Mouse (Mus musculus) forebrain, embryonic 14.5 days (tissue): ENCODE measurements around the gene Unc79. TPM values are rescaled to one million over a fixed set of nuclear protein-coding genes. Genes with fewer than 3 reads are reported as not detected.
A peak's percentile ranks its signal among the peaks of the same experiment; 100 is the strongest.

Experiments used
- ATAC-seq: fragments of 200-750 bp; cut with Nextera tagmentation; 2 replicates; pipeline ENCODE4 v1.8.0; 2017; ENCODE audit warnings: mild to moderate bottlenecking, moderate library complexity
- DNase-seq: peaks from one replicate; pipeline ENCODE4 v3.0.0-alpha.2; 2015; ENCODE audit warnings: low spot score
- H3K27ac ChIP-seq: fragments of 300-500 bp; sonication (generic); 2 replicates; pipeline ENCODE4 v1.5.1; 2014; ENCODE audit warnings: low read depth, mild to moderate bottlenecking, control low read depth, low read length, moderate library complexity
- H3K27me3 ChIP-seq: fragments of 300-500 bp; sonication (generic); replicated peaks from 2 replicates; pipeline ENCODE4 v1.6.1; 2014; ENCODE audit warnings: low read length, control low read depth, mixed read lengths; ENCODE audit not compliant: control insufficient read depth, insufficient read depth
- H3K36me3 ChIP-seq: fragments of 300-500 bp; sonication (generic); 2 replicates; pipeline ENCODE4 v1.6.1; 2014; ENCODE audit warnings: low read length, control low read depth; ENCODE audit not compliant: control insufficient read depth, insufficient read depth
- H3K4me1 ChIP-seq: fragments of 300-500 bp; sonication (generic); 2 replicates; pipeline ENCODE4 v1.6.1; 2014; ENCODE audit warnings: antibody characterized with exemption, low read length, control low read depth; ENCODE audit not compliant: control insufficient read depth, insufficient read depth
- H3K4me2 ChIP-seq: fragments of 300-500 bp; sonication (generic); 2 replicates; pipeline ENCODE4 v1.6.1; 2014; ENCODE audit warnings: mild to moderate bottlenecking, control low read depth, low read length
- H3K4me3 ChIP-seq: fragments of 300-500 bp; sonication (generic); 2 replicates; pipeline ENCODE4 v1.5.1; 2014; ENCODE audit warnings: low read depth, low read length, control low read depth
- H3K9ac ChIP-seq: fragments of 300-500 bp; sonication (generic); 2 replicates; pipeline ENCODE4 v1.6.1; 2014; ENCODE audit warnings: mild to moderate bottlenecking, low read length, control low read depth, moderate library complexity
- H3K9me3 ChIP-seq: fragments of 300-500 bp; sonication (generic); replicated peaks from 2 replicates; pipeline ENCODE4 v1.6.1; 2016; ENCODE audit warnings: low read length, control low read depth, mixed read lengths; ENCODE audit not compliant: control insufficient read depth
- WGBS: fragments of 180-500 bp; shearing (Covaris S2); extraction: QIAGEN DNeasy Blood & Tissue Kit; methylation state at CpG from one replicate; pipeline ENCODE4 v1.1.7; 2014; 5-methylcytosine and 5-hydroxymethylcytosine counted together
- polyA plus RNA-seq: library from polyadenylated mRNA; unstranded; fragments of >200 nt; fragmentation: Nextera tagmentation; extraction: Ambion mirVana; gene quantifications from 2 replicates; pipeline ENCODE4 v1.2.1, GENCODE M21; 2014

Gene Unc79
- polyA plus RNA-seq, 1 experiment from 2014 or later = 6.0 TPM

GRCm38 (mm10) chr12:102947826-102948225, 833 bp upstream of the Unc79 start:
- Histone ChIP-seq H3K9ac (no peak overlapping the region), H3K27me3 (peaks cover 9% of the 10 kb centered on the region; the same call in 1 of the 2 replicates), H3K36me3 (no peaks in the 10 kb centered on the region), H3K9me3 (no peaks in the 10 kb centered on the region), H3K4me2 (peak overlapping the region; percentile 69; the same call in 1 of the 2 replicates), H3K4me1 (peaks cover 7% of the 10 kb centered on the region), H3K27ac (no peak overlapping the region), H3K4me3 (no peak overlapping the region; the same call in 1 of the 2 replicates)
- ATAC-seq (no peak), DNase-seq (no peak)
- WGBS = 28% methylated on average over 10 of the region's 10 CpGs

DNA sequence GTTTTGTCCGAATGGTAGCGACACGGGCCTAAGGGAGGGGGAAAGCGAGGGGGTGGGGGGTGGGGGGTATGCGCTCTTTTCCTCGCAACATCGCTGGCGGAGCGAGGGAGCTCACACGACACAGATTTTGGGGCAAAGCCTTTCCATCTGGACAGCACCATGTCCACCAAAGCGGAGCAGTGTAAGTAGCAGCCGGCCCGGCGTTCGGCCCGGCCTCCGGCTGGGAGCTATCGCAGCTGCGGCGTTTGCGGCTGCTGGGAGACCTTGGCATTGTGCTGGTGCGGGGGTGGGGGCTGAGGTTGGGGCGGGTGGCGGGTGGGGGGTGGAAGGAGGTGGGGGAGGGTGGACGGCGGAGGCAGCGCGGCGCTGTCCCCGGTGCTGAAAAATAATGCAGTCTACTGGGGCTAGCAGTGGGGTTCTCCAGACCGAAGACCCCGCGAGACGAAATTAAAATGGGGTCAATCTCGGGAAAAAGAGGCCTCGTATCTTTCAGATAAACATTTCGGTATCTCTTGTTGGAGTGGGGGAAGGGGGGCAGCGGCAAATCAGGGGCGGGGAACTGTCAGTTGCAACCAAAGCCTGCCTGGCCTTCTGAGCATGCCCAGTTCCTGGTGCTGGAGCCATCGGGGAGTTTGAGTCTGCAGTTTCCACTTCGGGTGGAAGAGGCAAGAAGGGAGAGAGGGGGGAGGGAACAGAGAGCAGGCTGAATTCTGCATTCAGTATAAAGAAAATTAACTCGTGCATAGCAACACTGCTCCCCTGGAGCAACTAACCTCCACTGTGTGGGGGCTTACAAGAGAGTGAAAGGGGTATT, 943 bp downstream of the Unc79 start:
- ATAC-seq (peak; percentile 81), DNase-seq (peak; percentile 89)
- peak overlapping the region; percentile 80 for H3K9ac ChIP-seq
- H3K4me1 ChIP-seq = peaks cover 7% of the 10 kb centered on the region
- peak overlapping the region; percentile 69 for H3K4me2 ChIP-seq
- H3K9me3 ChIP-seq = no peaks in the 10 kb centered on the region
- WGBS = 1% methylated on average over 42 of the region's 42 CpGs
- H3K27me3 ChIP-seq = peaks cover 9% of the 10 kb centered on the region; the same call in 1 of the 2 replicates
- H3K4me3 ChIP-seq = peak overlapping the region; percentile 61
- no peaks in the 10 kb centered on the region for H3K36me3 ChIP-seq
- H3K27ac ChIP-seq = peak overlapping the region; percentile 97

GRCm38 (mm10) chr12:102960051-102960775, 11.6 kb downstream of the Unc79 start:
- DNase-seq (no peak), ATAC-seq (no peak)
- H3K36me3 ChIP-seq = no peaks in the 10 kb centered on the region
- H3K4me3 ChIP-seq = no peak overlapping the region
- no peaks in the 10 kb centered on the region for H3K27me3 ChIP-seq
- no peaks in the 10 kb centered on the region for H3K9me3 ChIP-seq
- no peak overlapping the region for H3K9ac ChIP-seq
- H3K4me2 ChIP-seq = no peak overlapping the region
- WGBS = 95% methylated on average over 7 of the region's 7 CpGs
- H3K4me1 ChIP-seq = no peaks in the 10 kb centered on the region
- no peak overlapping the region for H3K27ac ChIP-seq

DNA sequence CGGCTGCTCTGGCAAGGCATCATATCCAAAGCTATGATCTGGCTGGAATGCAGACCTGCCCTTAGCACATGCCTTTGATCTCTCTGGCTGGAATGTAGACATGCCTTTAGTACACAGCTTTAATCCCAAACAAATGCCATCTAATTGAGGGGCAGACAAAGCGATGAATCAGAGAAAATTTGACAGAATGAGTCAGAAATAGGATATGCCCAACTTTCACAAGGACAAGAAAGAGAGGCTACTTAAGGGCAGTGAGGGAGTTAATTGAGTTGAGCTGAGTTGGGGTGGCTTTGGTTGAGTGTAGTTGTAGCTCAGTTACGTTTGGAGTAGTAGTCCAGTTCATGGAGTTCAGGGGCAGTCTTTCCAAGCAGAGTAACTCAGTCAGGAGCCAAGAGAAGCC, 12.4 kb downstream of the Unc79 start:
- no peak for DNase-seq
- Histone ChIP-seq H3K4me1 (no peaks in the 10 kb centered on the region), H3K9ac (no peak overlapping the region), H3K27ac (no peak overlapping the region), H3K36me3 (no peaks in the 10 kb centered on the region), H3K27me3 (no peaks in the 10 kb centered on the region), H3K4me2 (no peak overlapping the region), H3K4me3 (no peak overlapping the region), H3K9me3 (no peaks in the 10 kb centered on the region)
- 67% methylated on average over 3 of the region's 3 CpGs for WGBS
- ATAC-seq = no peak

DNA sequence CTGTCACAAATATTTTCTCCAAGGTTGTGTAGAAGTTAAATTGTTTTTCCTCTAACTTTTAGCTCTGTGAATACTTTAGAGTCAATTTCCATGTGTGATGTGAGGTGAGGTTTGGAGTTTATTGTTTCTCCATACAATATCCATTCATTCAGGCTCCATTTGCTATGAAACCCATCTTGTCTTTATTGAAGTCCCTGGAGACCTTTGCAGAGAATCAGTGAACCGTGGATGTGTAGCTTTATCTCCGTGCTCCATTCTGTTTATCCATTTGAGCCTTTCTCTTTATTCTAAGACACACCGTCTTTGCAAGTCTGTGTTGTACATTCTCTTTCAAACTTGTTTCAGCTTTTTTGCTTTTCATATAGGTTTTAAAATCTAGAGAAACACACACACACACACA, 15.8 kb downstream of the Unc79 start:
- Histone ChIP-seq H3K9ac (no peak overlapping the region), H3K4me1 (no peaks in the 10 kb centered on the region), H3K4me2 (no peak overlapping the region), H3K36me3 (no peaks in the 10 kb centered on the region), H3K9me3 (no peaks in the 10 kb centered on the region), H3K27me3 (no peaks in the 10 kb centered on the region), H3K4me3 (no peak overlapping the region), H3K27ac (no peak overlapping the region)
- no peak for DNase-seq
- WGBS = 5% methylated on average over 3 of the region's 3 CpGs
- ATAC-seq = no peak

- Histone ChIP-seq H3K36me3 (no peaks in the 10 kb centered on the region), H3K4me2 (no peak overlapping the region), H3K9me3 (no peaks in the 10 kb centered on the region), H3K4me3 (no peak overlapping the region), H3K27me3 (no peaks in the 10 kb centered on the region), H3K27ac (no peak overlapping the region), H3K4me1 (no peaks in the 10 kb centered on the region), H3K9ac (no peak overlapping the region)
- no peak for DNase-seq
- whole genome bisulfite sequencing = 22% methylated on average over 4 of the region's 4 CpGs
- ATAC-seq = no peak
Observed at GRCm38 (mm10) chr12:102980584-102980983, 31.9 kb downstream of the Unc79 start.

GRCm38 (mm10) chr12:102981543-102981942, 32.9 kb downstream of the Unc79 start:
- no peak overlapping the region for H3K27ac ChIP-seq
- no peak overlapping the region for H3K4me3 ChIP-seq
- H3K36me3 ChIP-seq = no peaks in the 10 kb centered on the region
- DNase-seq (no peak), ATAC-seq (no peak)
- H3K9me3 ChIP-seq = no peaks in the 10 kb centered on the region
- H3K27me3 ChIP-seq = no peaks in the 10 kb centered on the region
- WGBS = 88% methylated on average over 3 of the region's 3 CpGs
- H3K4me1 ChIP-seq = no peaks in the 10 kb centered on the region
- H3K9ac ChIP-seq = no peak overlapping the region
- H3K4me2 ChIP-seq = no peak overlapping the region

DNA sequence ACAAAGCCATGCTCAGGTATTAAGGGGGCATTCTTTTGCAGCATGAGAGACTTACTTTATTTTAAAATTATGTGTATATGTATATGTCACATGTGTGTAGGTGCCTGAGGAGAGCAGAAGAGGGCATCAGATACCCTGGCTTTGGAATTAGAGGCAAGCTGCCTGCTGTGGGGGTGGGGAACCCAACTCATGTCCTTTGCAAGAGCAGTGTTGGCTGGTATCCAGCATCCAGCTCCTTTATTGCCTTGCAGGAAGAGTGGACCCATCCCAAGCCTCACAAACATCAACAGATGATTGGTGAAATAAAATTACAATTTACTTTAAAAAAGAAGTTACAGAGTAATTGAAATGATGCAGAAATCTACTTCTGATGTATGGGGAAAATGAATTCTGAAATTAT, 36.7 kb downstream of the Unc79 start:
- no peak for ATAC-seq
- no peaks in the 10 kb centered on the region for H3K36me3 ChIP-seq
- no peak overlapping the region for H3K4me3 ChIP-seq
- H3K4me2 ChIP-seq = no peak overlapping the region
- no peak overlapping the region for H3K9ac ChIP-seq
- H3K4me1 ChIP-seq = no peaks in the 10 kb centered on the region
- no peaks in the 10 kb centered on the region for H3K9me3 ChIP-seq
- no peak overlapping the region for H3K27ac ChIP-seq
- no peaks in the 10 kb centered on the region for H3K27me3 ChIP-seq
- peak; percentile 45 for DNase-seq

DNA sequence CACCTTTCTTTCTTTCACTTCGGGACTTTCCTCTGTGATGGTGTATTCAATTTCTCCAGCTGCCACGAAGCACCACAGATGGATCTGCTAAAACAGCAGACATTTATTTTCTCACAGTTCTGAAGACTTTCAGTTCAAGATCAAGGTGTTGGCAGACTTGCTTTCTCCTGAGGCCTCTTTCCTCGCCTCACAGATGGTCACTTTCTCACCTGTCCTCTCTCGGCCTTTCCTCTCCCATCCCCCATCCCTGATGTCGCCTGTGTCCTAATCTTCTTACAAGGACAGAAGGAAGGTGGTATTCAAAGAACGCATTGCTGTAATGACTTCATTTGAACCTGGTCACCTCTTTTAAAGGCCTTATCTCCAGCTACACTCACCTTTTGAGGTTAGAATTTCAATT, 39.1 kb downstream of the Unc79 start:
- ATAC-seq = no peak
- Histone ChIP-seq H3K9me3 (no peaks in the 10 kb centered on the region), H3K9ac (no peak overlapping the region), H3K4me2 (no peak overlapping the region), H3K36me3 (no peaks in the 10 kb centered on the region), H3K27me3 (no peaks in the 10 kb centered on the region), H3K4me3 (no peak overlapping the region), H3K27ac (no peak overlapping the region), H3K4me1 (no peaks in the 10 kb centered on the region)
- WGBS = 74% methylated on average over 6 of the region's 6 CpGs
- no peak for DNase-seq
